Mouse (Mus musculus): ENCODE measurements around the gene Bmf. TPM values are rescaled to one million over a fixed set of nuclear protein-coding genes. Genes with fewer than 3 reads are reported as not detected.

The Bmf gene
- polyA plus RNA-seq, 1 experiment from 2014 or later, result 12.0 TPM

DNA sequence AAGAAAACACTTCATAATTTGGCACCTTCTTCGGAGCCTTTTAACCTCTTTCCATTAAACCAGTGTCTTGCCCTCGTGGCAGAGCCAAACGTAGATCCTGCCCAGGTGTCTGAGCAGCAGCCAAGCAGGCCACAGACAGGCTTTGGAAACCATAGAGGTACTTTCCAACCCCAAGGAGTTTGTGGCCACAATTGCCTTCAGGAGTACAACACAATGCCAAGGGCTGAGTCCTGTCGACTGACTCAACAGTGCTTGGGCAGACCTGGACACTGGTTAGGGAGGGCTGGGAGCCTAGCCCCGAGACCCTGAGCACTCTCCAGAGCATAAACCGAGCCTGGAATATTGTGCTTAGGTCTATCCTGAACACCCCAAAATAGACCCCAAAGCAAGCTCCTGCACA lies 13.4 kb downstream of the Bmf start:
- no peaks in the 10 kb centered on the region for H3K27me3 ChIP-seq
- ChIA-PET POLR2A (no interaction called here), CTCF (no interaction called here)
- ATAC-seq (no peak), DNase-seq (ENCODE audit: low read depth, low spot score) (no peak)
- TF ChIP-seq CTCF (IDR thresholded peaks at IDR 0.05), result no peak
- in situ Hi-C loops (cut with MboI; ENCODE audit: low pct_unique_long_range_greater_than_20kb), result no loop called here

DNA sequence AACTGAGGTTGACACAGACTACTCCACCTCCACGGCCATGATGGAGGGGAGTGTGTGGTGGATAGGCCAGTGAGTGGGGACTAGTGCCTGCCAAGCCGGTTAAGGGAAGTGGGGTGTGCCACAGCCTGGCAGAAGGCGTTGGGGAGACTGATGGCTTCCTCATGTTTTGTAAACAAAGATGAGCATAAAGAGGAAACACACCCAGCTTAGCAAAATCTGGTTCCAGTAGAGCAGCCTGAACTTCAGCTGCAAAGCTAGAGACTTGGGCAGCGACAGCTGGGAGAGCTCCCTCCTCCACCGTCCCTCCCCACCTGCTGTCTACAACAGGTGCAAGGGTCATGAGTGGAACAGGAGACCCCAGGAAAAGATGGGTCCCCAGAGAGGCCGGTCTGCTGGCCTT lies 15.5 kb downstream of the Bmf start:
- H3K27me3 ChIP-seq, result no peaks in the 10 kb centered on the region
- in situ Hi-C loops (cut with MboI; ENCODE audit: low pct_unique_long_range_greater_than_20kb), result loop anchor here (5.0 kb wide), 1 partner anchor 47 kb away; no protein-coding TSS in a partner anchor
- ChIA-PET CTCF (interaction anchor here (0.6 to 2.4 kb wide), 4 partner anchors 11 to 72 kb away, joined by 3 to 8 read pairs (median 5); no protein-coding TSS in a partner anchor), POLR2A (interaction anchor here (1.1 to 1.5 kb wide), 3 partner anchors 11 to 15 kb away, joined by 3 to 5 read pairs (median 3); partner anchors contain the start of gene Bmf)
- DNase-seq (ENCODE audit: low read depth, low spot score) (no peak), ATAC-seq (no peak)
- TF ChIP-seq CTCF (IDR thresholded peaks at IDR 0.05), result no peak

DNA sequence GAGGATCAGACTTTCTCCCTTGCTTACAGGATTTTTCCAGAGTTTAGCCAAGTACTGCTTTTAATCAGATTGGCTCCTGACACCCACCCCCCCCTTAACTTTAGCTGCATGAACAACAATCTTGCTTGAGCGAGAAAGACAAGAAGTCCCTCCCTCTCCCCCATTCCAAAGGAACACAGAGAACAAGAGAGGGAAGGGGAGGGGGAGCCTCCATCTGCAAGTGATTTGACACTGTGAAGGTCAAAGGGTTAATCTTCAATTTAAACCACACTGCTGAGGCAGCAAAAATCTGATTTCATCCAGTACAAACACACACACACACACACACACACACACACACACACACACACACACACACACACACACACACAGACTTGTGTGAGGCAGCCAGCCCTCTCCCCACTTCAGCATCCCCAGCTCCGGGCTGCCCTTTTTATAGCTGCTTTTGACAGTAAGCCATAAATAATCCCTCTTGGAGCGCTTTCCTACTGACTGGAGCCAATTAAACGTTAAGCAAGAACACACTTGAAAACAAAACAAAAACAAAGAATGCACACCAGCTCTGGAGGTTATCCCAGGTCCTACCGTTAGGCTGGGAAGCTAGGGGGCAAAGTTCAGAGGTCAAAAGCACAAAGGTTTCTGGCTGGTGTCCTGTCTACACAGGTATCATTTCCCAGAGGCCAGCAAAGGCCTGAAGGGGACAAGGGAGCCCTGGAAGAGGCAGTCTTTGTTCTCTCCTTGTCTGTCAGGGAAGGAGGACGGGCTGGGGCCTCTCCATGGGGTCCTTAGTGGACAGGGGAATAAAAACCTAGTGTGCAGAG lies 16.4 kb downstream of the Bmf start:
- H3K27me3 ChIP-seq, result no peaks in the 10 kb centered on the region
- in situ Hi-C loops (cut with MboI; ENCODE audit: low pct_unique_long_range_greater_than_20kb), result loop anchor here (5.0 kb wide), 1 partner anchor 46 kb away; no protein-coding TSS in a partner anchor
- ATAC-seq (no peak), DNase-seq (ENCODE audit: low read depth, low spot score) (no peak)
- ChIA-PET CTCF (interaction anchor here (0.6 to 2.4 kb wide), 5 partner anchors 10 to 73 kb away, joined by 3 to 8 read pairs (median 3); no protein-coding TSS in a partner anchor), POLR2A (interaction anchor here (0.6 to 1.5 kb wide), 7 partner anchors 10 to 191 kb away, joined by 3 to 5 read pairs (median 4); partner anchors contain the start of gene Bmf)
- no peak for TF ChIP-seq CTCF (IDR thresholded peaks at IDR 0.05)

DNA sequence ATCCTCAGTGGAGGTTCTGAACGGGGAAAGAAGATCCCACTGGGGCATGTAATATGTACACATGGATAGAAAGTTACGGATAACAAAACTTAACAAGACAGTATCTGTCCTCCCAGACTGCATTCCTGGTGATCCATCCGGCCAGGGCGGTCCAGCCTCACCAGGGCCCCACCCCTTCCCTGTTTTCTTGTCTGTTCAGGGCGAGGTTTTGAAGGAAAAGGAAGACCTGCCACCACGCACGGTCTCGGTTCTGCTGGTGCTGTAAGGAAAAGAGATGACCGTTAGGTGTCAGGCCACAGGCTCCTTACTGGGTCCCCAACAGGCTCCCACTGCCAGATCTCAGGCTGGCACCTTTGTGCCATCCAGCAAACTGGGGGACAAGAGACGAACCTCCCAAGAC lies 17.1 kb downstream of the Bmf start:
- TF ChIP-seq CTCF (IDR thresholded peaks at IDR 0.05), result no peak
- CTCF ChIA-PET, result interaction anchor here (2.4 kb wide), 2 partner anchors 41 to 45 kb away, joined by 7 to 8 read pairs; no protein-coding TSS in a partner anchor
- in situ Hi-C loops (cut with MboI; ENCODE audit: low pct_unique_long_range_greater_than_20kb), result loop anchor here (5.0 kb wide), 1 partner anchor 45 kb away; no protein-coding TSS in a partner anchor
- ATAC-seq (no peak), DNase-seq (ENCODE audit: low read depth, low spot score) (no peak)
- POLR2A ChIA-PET, result interaction anchor here (0.7 to 1.5 kb wide), 5 partner anchors 11 to 191 kb away, joined by 3 to 7 read pairs (median 5); partner anchors contain the start of gene Bmf
- H3K27me3 ChIP-seq, result no peaks in the 10 kb centered on the region

DNA sequence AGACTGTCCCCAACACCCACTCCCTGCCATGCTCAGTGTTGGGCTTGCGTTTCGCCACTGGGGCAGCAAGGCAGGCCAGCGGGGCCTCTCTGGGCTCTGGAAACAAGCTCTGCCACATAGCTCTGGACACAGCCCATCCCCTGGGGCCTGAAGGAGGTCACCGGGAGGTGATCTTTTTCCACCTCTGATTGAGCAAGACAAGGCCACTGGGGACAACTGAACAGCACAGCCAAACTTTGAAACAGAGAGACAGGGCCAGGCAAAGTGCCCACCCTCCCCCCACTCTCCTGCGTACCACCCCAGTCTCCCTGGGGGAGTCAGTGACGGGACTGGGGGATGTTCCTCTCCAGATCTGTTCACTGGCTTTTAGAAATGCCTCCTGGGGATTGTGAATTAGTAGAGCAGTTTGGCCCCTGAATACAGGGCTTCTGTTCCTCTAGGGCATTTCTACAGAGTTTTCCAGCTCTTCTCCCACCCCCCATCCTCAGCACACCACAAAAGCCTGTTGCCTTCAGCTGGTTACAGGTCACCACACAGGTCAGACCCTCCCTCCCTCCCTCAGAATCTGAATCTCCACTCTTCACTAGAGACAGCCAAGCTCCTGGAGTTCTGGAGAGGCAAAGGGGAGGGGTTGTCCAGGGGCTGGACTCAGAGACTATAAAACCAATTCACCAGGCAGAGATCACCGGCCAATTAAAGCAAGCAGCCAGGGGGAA lies 19.9 kb downstream of the Bmf start:
- POLR2A ChIA-PET, result interaction anchor here (1.0 to 1.5 kb wide), 6 partner anchors 12 to 70 kb away, joined by 3 to 6 read pairs (median 4); no protein-coding TSS in a partner anchor
- TF ChIP-seq CTCF (IDR thresholded peaks at IDR 0.05), result no peak
- DNase-seq (ENCODE audit: low read depth, low spot score), result peak; percentile 93
- H3K27me3 ChIP-seq, result no peaks in the 10 kb centered on the region
- peak; percentile 74 for ATAC-seq
- CTCF ChIA-PET, result interaction anchor here (1.2 to 2.1 kb wide), 4 partner anchors 12 to 47 kb away, joined by 3 to 11 read pairs (median 6); no protein-coding TSS in a partner anchor
- in situ Hi-C loops (cut with MboI; ENCODE audit: low pct_unique_long_range_greater_than_20kb), result loop anchor here (5.0 kb wide), 1 partner anchor 42 kb away; no protein-coding TSS in a partner anchor

DNA sequence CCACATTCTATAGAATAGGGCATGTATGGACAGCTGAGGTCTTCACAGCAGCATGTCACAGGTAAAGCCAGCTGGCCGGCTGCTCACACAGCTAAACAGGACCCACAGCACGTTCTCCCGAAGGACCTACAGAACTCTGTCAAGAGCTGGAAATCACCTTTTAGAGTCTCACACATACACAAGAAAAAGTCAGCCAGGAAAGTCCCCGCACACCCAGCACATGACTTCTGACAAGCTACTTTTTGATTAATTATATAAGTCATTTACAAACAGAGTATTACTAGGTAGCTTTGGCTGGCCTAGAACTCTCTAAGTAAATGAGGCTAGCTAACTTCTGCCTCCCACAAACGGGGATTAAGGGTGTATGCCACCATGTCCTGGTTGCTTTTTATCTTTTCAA lies 22.9 kb downstream of the Bmf start:
- ChIA-PET CTCF (interaction anchor here (1.0 to 1.4 kb wide), 2 partner anchors 23 to 40 kb away, joined by 3 to 4 read pairs; partner anchors contain the start of gene Bmf), POLR2A (no interaction called here)
- ATAC-seq (no peak), DNase-seq (ENCODE audit: low read depth, low spot score) (no peak)
- H3K27me3 ChIP-seq, result no peaks in the 10 kb centered on the region
- in situ Hi-C loops (cut with MboI; ENCODE audit: low pct_unique_long_range_greater_than_20kb), result no loop called here
- TF ChIP-seq CTCF (IDR thresholded peaks at IDR 0.05), result no peak

DNA sequence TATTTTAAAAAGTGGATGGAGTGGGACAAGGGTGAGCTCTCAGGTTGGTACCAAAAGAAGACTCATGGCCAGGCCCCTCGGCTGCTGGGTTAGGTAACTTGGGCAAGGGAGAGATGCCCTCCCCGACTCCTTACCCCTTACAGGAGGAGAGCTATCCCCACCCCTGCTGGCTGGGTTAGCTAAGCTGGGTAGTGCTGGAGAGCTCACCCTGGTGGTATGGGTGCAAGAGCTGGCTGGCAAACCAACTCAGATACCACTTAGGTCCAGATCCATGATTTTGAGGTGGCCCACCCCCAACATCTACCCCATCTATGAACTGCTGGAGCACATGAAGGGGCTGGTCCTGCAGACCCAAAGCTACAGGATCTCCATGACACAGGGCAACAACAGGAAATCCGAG lies 24.7 kb downstream of the Bmf start:
- no peak for DNase-seq (ENCODE audit: low read depth, low spot score)
- in situ Hi-C loops (cut with MboI; ENCODE audit: low pct_unique_long_range_greater_than_20kb), result no loop called here
- ATAC-seq, result no peak
- H3K27me3 ChIP-seq, result no peaks in the 10 kb centered on the region
- ChIA-PET POLR2A (no interaction called here), CTCF (no interaction called here)
- TF ChIP-seq CTCF (IDR thresholded peaks at IDR 0.05), result no peak

DNA sequence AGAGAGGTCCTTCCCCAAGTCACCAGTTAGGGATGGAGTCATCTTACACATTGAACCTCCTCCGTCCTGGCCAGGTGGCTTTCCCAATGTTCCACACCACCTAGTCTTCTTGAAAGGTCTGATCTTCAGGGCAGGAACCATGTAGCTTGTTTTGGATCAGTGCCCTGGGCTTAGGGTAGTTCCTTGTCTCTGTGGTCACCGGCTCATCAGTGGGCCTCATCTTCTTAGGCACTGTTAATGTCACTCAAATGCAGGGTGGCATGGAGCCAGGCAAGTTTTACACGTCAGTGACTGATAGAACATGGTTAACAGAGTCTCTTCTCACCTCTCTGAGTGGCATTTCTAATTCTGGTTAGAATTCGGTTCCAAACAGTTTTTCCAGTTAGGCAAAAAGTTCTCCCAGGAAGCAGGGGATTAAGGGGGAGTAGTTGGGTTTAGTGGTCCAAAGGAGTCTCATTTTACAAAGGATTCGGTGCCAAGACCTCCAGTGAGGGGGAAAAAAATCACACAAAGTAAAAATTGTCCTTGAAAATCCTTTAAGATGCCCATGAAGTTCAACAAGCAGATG lies 26.2 kb downstream of the Bmf start:
- CTCF ChIA-PET, result interaction anchor here (1.3 to 1.4 kb wide), 2 partner anchors 10 to 36 kb away, joined by 3 to 4 read pairs; no protein-coding TSS in a partner anchor
- DNase-seq (ENCODE audit: low read depth, low spot score) (peak; percentile 94), ATAC-seq (peak; percentile 37)
- TF ChIP-seq CTCF (IDR thresholded peaks at IDR 0.05), result no peak
- no peaks in the 10 kb centered on the region for H3K27me3 ChIP-seq
- in situ Hi-C loops (cut with MboI; ENCODE audit: low pct_unique_long_range_greater_than_20kb), result no loop called here
- POLR2A ChIA-PET, result interaction anchor here (0.7 to 1.8 kb wide), 2 partner anchors 16 to 26 kb away, joined by 4 read pairs; partner anchors contain the start of gene Bmf

DNA sequence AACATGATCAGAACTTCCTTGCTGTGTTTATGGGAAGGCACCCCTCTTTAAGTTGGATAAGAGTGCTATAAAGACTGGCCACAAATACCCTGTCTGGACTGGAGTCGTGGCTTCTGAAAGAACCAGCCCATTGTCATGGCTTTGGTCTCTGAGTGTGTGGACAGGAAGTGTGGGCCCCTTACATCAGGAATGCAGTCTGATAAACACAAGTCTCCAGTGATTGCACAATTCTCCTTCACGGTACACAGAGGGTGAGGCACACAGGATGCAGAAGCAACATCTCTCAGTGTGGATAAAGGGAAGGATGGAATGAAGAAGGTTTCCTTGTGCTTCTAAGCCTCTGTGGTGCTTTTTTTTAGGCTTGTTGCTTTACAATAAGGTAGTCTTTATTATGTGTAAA lies 27.2 kb downstream of the Bmf start:
- H3K27me3 ChIP-seq, result no peaks in the 10 kb centered on the region
- in situ Hi-C loops (cut with MboI; ENCODE audit: low pct_unique_long_range_greater_than_20kb), result no loop called here
- ATAC-seq (peak; percentile 10), DNase-seq (ENCODE audit: low read depth, low spot score) (no peak)
- ChIA-PET POLR2A (interaction anchor here (0.7 kb wide), 1 partner anchor 17 kb away, joined by 4 read pairs; no protein-coding TSS in a partner anchor), CTCF (interaction anchor here (1.3 kb wide), 1 partner anchor 35 kb away, joined by 4 read pairs; no protein-coding TSS in a partner anchor)
- TF ChIP-seq CTCF (IDR thresholded peaks at IDR 0.05), result no peak
